Comparison of ENCODE assay signal across 8 mouse cellular contexts in genomic region chr11:8302347-8303188, GRCm38 (mm10).
DNase-seq lines count a peak whose midpoint lies in the region; ATAC-seq and TF ChIP-seq lines count a peak whose summit lies in the region.

No protein-coding gene starts in this region.

- H3K36me3 ChIP-seq in midbrain, embryonic 14.5 days (ENCODE audit: control insufficient read depth, insufficient read depth, low read length): no peaks in the 10 kb centered on the region

- H3K9ac ChIP-seq in midbrain, embryonic 14.5 days (replicated peaks; ENCODE audit: low read length): no peak overlapping the region

- peak; percentile 31 for DNase-seq in gastrocnemius, adult 2 months
- DNase-seq in gastrocnemius, postnatal 25 days: no peak
- peak; percentile 19 for DNase-seq in adrenal gland, postnatal 25 days
- DNase-seq in fibroblast of lung, adult 2 months (ENCODE audit: low read depth): peak; percentile 18
- peak; percentile 31 for DNase-seq in hindlimb bud, embryonic 11.5 days (ENCODE audit: extremely low spot score, low read depth, low spot score)
- peak; percentile 44 to 55 for DNase-seq in left cerebral cortex, adult 2 months (ENCODE audit: extremely low spot score in 1 of 2, low spot score in 2 of 2)
- DNase-seq in midbrain, embryonic 14.5 days: peak; percentile 82

- TF ChIP-seq CTCF in gastrocnemius, adult 2 months (IDR thresholded peaks at IDR 0.05): peak; percentile 73
- TF ChIP-seq CTCF in left cerebral cortex, adult 2 months (IDR thresholded peaks at IDR 0.05): peak; percentile 75

- no peaks in the 10 kb centered on the region for H3K27me3 ChIP-seq in midbrain, embryonic 14.5 days (ENCODE audit: control insufficient read depth, insufficient read depth, low read length)

- H3K27ac ChIP-seq in gastrocnemius, adult 2 months: no peak overlapping the region
- no peak overlapping the region for H3K27ac ChIP-seq in left cerebral cortex, adult 2 months
- H3K27ac ChIP-seq in midbrain, embryonic 14.5 days (replicated peaks; ENCODE audit: low read depth, low read length): no peak overlapping the region

- no peak overlapping the region for H3K4me2 ChIP-seq in midbrain, embryonic 14.5 days (ENCODE audit: low read length)

- H3K4me3 ChIP-seq in gastrocnemius, adult 2 months: no peak overlapping the region
- no peak overlapping the region for H3K4me3 ChIP-seq in left cerebral cortex, adult 2 months
- H3K4me3 ChIP-seq in midbrain, embryonic 14.5 days (replicated peaks; ENCODE audit: low read depth, low read length): no peak overlapping the region

- WGBS in midbrain, embryonic 14.5 days: 60% methylated on average over 14 of the region's 14 CpGs

- peak; percentile 69 for ATAC-seq in midbrain, embryonic 14.5 days (ENCODE audit: low FRiP score, low TSS enrichment)
- no peak for ATAC-seq in megakaryocyte, adult 5-6 weeks (ENCODE audit: poor library complexity, severe bottlenecking)

- no peaks in the 10 kb centered on the region for H3K4me1 ChIP-seq in midbrain, embryonic 14.5 days (ENCODE audit: control insufficient read depth, insufficient read depth, low read length)

- no peaks in the 10 kb centered on the region for H3K9me3 ChIP-seq in midbrain, embryonic 14.5 days (ENCODE audit: control insufficient read depth, low read length)

- intact Hi-C loops in gastrocnemius, adult 2 months (cut with DNase I): no loop called here
- intact Hi-C loops in left cerebral cortex, adult 2 months (cut with DNase I): loop anchor here (1.0 to 2.0 kb wide), 3 partner anchors 102 to 1092 kb away; no protein-coding TSS in a partner anchor
